Mouse (Mus musculus) 416B (cell line): ENCODE data around the gene Foxr1.
A peak's percentile ranks its signal among the peaks of the same experiment; 100 is the strongest.
"Not testable (repeated sequence)": the region's sequence is repeated elsewhere in the genome, so short reads cannot be mapped to it uniquely, and the experiment has no call there.

Experiments used
- DNase-seq: peaks from one replicate; pipeline ENCODE4 v3.0.0; 2011; ENCODE audit warnings: low read depth

Gene Foxr1

GRCm38 (mm10) chr9:44477339-44478228 lies 36.6 kb upstream of the Foxr1 start:
- peak; percentile 84 for DNase-seq

- no peak for DNase-seq
Observed at GRCm38 (mm10) chr9:44475936-44476335, 35.0 kb upstream of the Foxr1 start.

GRCm38 (mm10) chr9:44474327-44474726 lies 33.4 kb upstream of the Foxr1 start:
- DNase-seq = no peak

- no peak for DNase-seq
Observed at GRCm38 (mm10) chr9:44473184-44473583, 32.2 kb upstream of the Foxr1 start.

GRCm38 (mm10) chr9:44468800-44469199 lies 27.9 kb upstream of the Foxr1 start:
- DNase-seq = no peak

GRCm38 (mm10) chr9:44468224-44468623 lies 27.3 kb upstream of the Foxr1 start:
- DNase-seq = no peak

GRCm38 (mm10) chr9:44461950-44462349 lies 21.0 kb upstream of the Foxr1 start:
- peak; percentile 64 for DNase-seq

- DNase-seq = no peak
Observed at GRCm38 (mm10) chr9:44457035-44457742, 16.3 kb upstream of the Foxr1 start.

GRCm38 (mm10) chr9:44454891-44455220 lies 13.9 kb upstream of the Foxr1 start, which contains the start of gene Upk2:
TSS of gene Upk2 (minus strand) at chr9:44454976.
- DNase-seq = no peak

GRCm38 (mm10) chr9:44454132-44454890 lies 13.4 kb upstream of the Foxr1 start:
- DNase-seq = peak; percentile 74

- no peak for DNase-seq
Observed at GRCm38 (mm10) chr9:44450387-44450786, 9.5 kb upstream of the Foxr1 start.

- DNase-seq = not testable (repeated sequence)
Observed at GRCm38 (mm10) chr9:44444402-44445025, 3.6 kb upstream of the Foxr1 start.

GRCm38 (mm10) chr9:44435747-44436146 lies 5.2 kb downstream of the Foxr1 start:
- no peak for DNase-seq

- DNase-seq = peak; percentile 56
Observed at GRCm38 (mm10) chr9:44432577-44433185, 8.3 kb downstream of the Foxr1 start.

- no peak for DNase-seq
Observed at GRCm38 (mm10) chr9:44423576-44423975, 17.4 kb downstream of the Foxr1 start.

GRCm38 (mm10) chr9:44420280-44420898 lies 20.5 kb downstream of the Foxr1 start:
- DNase-seq = no peak

GRCm38 (mm10) chr9:44419730-44420129 lies 21.2 kb downstream of the Foxr1 start:
- not testable (repeated sequence) for DNase-seq

- no peak for DNase-seq
Observed at GRCm38 (mm10) chr9:44418519-44419385, 22.2 kb downstream of the Foxr1 start, which contains the start of gene Ccdc84. TSS of gene Ccdc84 (minus strand) at chr9:44418569.

GRCm38 (mm10) chr9:44417892-44418363 lies 23.0 kb downstream of the Foxr1 start:
- DNase-seq = peak; percentile 90
